Mouse (Mus musculus): Measurements from ENCODE around the gene Zfp281. TPM values are rescaled to one million over a fixed set of nuclear protein-coding genes. Genes with fewer than 3 reads are reported as not detected.

Gene Zfp281
- polyA plus RNA-seq, 1 experiment: 4.4 TPM

GRCm38 (mm10) chr1:136606278-136606677 lies 18.4 kb upstream of the Zfp281 start:
- H3K27me3 ChIP-seq (ENCODE audit: control insufficient read depth, insufficient read depth, insufficient read length): no peaks in the 10 kb centered on the region
- no peak overlapping the region for H3ac ChIP-seq (ENCODE audit: control insufficient read depth, insufficient read length, low read depth)
- no peaks in the 10 kb centered on the region for H3K79me2 ChIP-seq (ENCODE audit: control insufficient read depth, insufficient read depth)

GRCm38 (mm10) chr1:136608339-136609261 lies 16.1 kb upstream of the Zfp281 start:
- Histone ChIP-seq H3K79me2 (ENCODE audit: control insufficient read depth, insufficient read depth) (no peaks in the 10 kb centered on the region), H3ac (ENCODE audit: control insufficient read depth, insufficient read length, low read depth) (no peak overlapping the region), H3K36me3 (ENCODE audit: control insufficient read depth, insufficient read depth) (no peaks in the 10 kb centered on the region), H3K27me3 (ENCODE audit: control insufficient read depth, insufficient read depth, insufficient read length) (no peaks in the 10 kb centered on the region), H3K4me3 (ENCODE audit: insufficient read depth, poor library complexity, severe bottlenecking) (no peak overlapping the region), H3K79me3 (ENCODE audit: low read depth) (no peaks in the 10 kb centered on the region)
- TF ChIP-seq MYOD1 (IDR thresholded peaks at IDR 0.05; ENCODE audit: control insufficient read depth, insufficient read length, low read depth) (no peak), MAX (IDR thresholded peaks at IDR 0.05) (no peak), CTCF (IDR thresholded peaks at IDR 0.05; ENCODE audit: control insufficient read depth, insufficient read depth, insufficient read length) (no peak), USF1 (IDR thresholded peaks at IDR 0.05; ENCODE audit: low read depth) (no peak), FOSL1 (IDR thresholded peaks at IDR 0.05; ENCODE audit: insufficient read depth, low read length, poor library complexity, severe bottlenecking) (no peak), MYOG (IDR thresholded peaks at IDR 0.05; ENCODE audit: control insufficient read depth, extremely low read depth, insufficient read length) (no peak), CEBPB (IDR thresholded peaks at IDR 0.05; ENCODE audit: low read depth) (no peak)

More at GRCm38 (mm10) chr1:136606278-136606677, 18.4 kb upstream of the Zfp281 start:
- Histone ChIP-seq H3K36me3 (ENCODE audit: control insufficient read depth, insufficient read depth) (no peaks in the 10 kb centered on the region), H3K4me3 (ENCODE audit: insufficient read depth, poor library complexity, severe bottlenecking) (no peak overlapping the region), H3K79me3 (ENCODE audit: low read depth) (no peaks in the 10 kb centered on the region)
- TF ChIP-seq USF1 (IDR thresholded peaks at IDR 0.05; ENCODE audit: low read depth) (no peak), MAX (IDR thresholded peaks at IDR 0.05) (no peak)

- no peaks in the 10 kb centered on the region for H3K79me2 ChIP-seq (ENCODE audit: control insufficient read depth, insufficient read depth)
- no peak overlapping the region for H3ac ChIP-seq (ENCODE audit: control insufficient read depth, insufficient read length, low read depth)
- TF ChIP-seq MYOG (IDR thresholded peaks at IDR 0.05; ENCODE audit: control insufficient read depth, extremely low read depth, insufficient read length) (no peak), CTCF (IDR thresholded peaks at IDR 0.05; ENCODE audit: control insufficient read depth, insufficient read depth, insufficient read length) (no peak), CEBPB (IDR thresholded peaks at IDR 0.05; ENCODE audit: low read depth) (no peak), FOSL1 (IDR thresholded peaks at IDR 0.05; ENCODE audit: insufficient read depth, low read length, poor library complexity, severe bottlenecking) (no peak), USF1 (IDR thresholded peaks at IDR 0.05; ENCODE audit: low read depth) (no peak), MYOD1 (IDR thresholded peaks at IDR 0.05; ENCODE audit: control insufficient read depth, insufficient read length, low read depth) (no peak), MAX (IDR thresholded peaks at IDR 0.05) (no peak)
- H3K27me3 ChIP-seq (ENCODE audit: control insufficient read depth, insufficient read depth, insufficient read length): no peaks in the 10 kb centered on the region
- no peaks in the 10 kb centered on the region for H3K36me3 ChIP-seq (ENCODE audit: control insufficient read depth, insufficient read depth)
- no peak overlapping the region for H3K4me3 ChIP-seq (ENCODE audit: insufficient read depth, poor library complexity, severe bottlenecking)
- no peaks in the 10 kb centered on the region for H3K79me3 ChIP-seq (ENCODE audit: low read depth)
Measured at GRCm38 (mm10) chr1:136611803-136612202, 12.9 kb upstream of the Zfp281 start.

GRCm38 (mm10) chr1:136613300-136613751 lies 11.4 kb upstream of the Zfp281 start:
- Histone ChIP-seq H3K36me3 (ENCODE audit: control insufficient read depth, insufficient read depth) (no peaks in the 10 kb centered on the region), H3ac (ENCODE audit: control insufficient read depth, insufficient read length, low read depth) (peak overlapping the region; percentile 24), H3K27me3 (ENCODE audit: control insufficient read depth, insufficient read depth, insufficient read length) (no peaks in the 10 kb centered on the region), H3K4me3 (ENCODE audit: insufficient read depth, poor library complexity, severe bottlenecking) (no peak overlapping the region), H3K79me3 (ENCODE audit: low read depth) (no peaks in the 10 kb centered on the region), H3K79me2 (ENCODE audit: control insufficient read depth, insufficient read depth) (no peaks in the 10 kb centered on the region)
- TF ChIP-seq CTCF (IDR thresholded peaks at IDR 0.05; ENCODE audit: control insufficient read depth, insufficient read depth, insufficient read length) (no peak), CEBPB (IDR thresholded peaks at IDR 0.05; ENCODE audit: low read depth) (no peak), MYOD1 (IDR thresholded peaks at IDR 0.05; ENCODE audit: control insufficient read depth, insufficient read length, low read depth) (no peak), FOSL1 (IDR thresholded peaks at IDR 0.05; ENCODE audit: insufficient read depth, low read length, poor library complexity, severe bottlenecking) (no peak)

- Histone ChIP-seq H3K27me3 (ENCODE audit: control insufficient read depth, insufficient read depth, insufficient read length) (no peaks in the 10 kb centered on the region), H3ac (ENCODE audit: control insufficient read depth, insufficient read length, low read depth) (no peak overlapping the region), H3K36me3 (ENCODE audit: control insufficient read depth, insufficient read depth) (no peaks in the 10 kb centered on the region), H3K79me3 (ENCODE audit: low read depth) (no peaks in the 10 kb centered on the region), H3K79me2 (ENCODE audit: control insufficient read depth, insufficient read depth) (no peaks in the 10 kb centered on the region), H3K4me3 (ENCODE audit: insufficient read depth, poor library complexity, severe bottlenecking) (no peak overlapping the region)
- no peak for TF ChIP-seq USF1 (IDR thresholded peaks at IDR 0.05; ENCODE audit: low read depth)
- no peak for TF ChIP-seq CEBPB (IDR thresholded peaks at IDR 0.05; ENCODE audit: low read depth)
- TF ChIP-seq FOSL1 (IDR thresholded peaks at IDR 0.05; ENCODE audit: insufficient read depth, low read length, poor library complexity, severe bottlenecking): no peak
- no peak for TF ChIP-seq CTCF (IDR thresholded peaks at IDR 0.05; ENCODE audit: control insufficient read depth, insufficient read depth, insufficient read length)
- TF ChIP-seq MYOD1 (IDR thresholded peaks at IDR 0.05; ENCODE audit: control insufficient read depth, insufficient read length, low read depth): no peak
Measured at GRCm38 (mm10) chr1:136614748-136615440, 9.8 kb upstream of the Zfp281 start.

Measured in C2C12 (cell line).